Mouse (Mus musculus) CH12.LX (cell line): ENCODE data around the gene Lmod3. TPM values are rescaled to one million over a fixed set of nuclear protein-coding genes. Genes with fewer than 3 reads are reported as not detected.

ENCODE experiments used
- DNase-seq: peaks from one replicate; pipeline ENCODE4 v3.0.0-alpha.2; 2013; ENCODE audit errors: extremely low read depth
- H3K27ac ChIP-seq: 2 replicates; pipeline ENCODE4 v1.5.1; 2012; ENCODE audit warnings: low read depth, mild to moderate bottlenecking, control low read depth, moderate library complexity; ENCODE audit not compliant: insufficient read depth
- H3K27me3 ChIP-seq: replicated peaks from 2 replicates; pipeline ENCODE3; 2012; ENCODE audit warnings: inconsistent platforms
- H3K36me3 ChIP-seq, 2 experiments: replicated peaks in 1 of 2; 2 replicates each; pipeline versions ENCODE3 to v1.6.1; 2012; ENCODE audit warnings: inconsistent platforms in 1 of 2, low read length in 1 of 2, mild to moderate bottlenecking in 1 of 2, mixed read lengths in 1 of 2, moderate library complexity in 1 of 2; ENCODE audit not compliant: control insufficient read depth in 1 of 2, insufficient read depth in 1 of 2
- H3K4me1 ChIP-seq, 2 experiments: 2 replicates each; pipeline ENCODE4 v1.6.1; 2012; ENCODE audit warnings: inconsistent platforms in 1 of 2, moderate library complexity in 1 of 2; ENCODE audit not compliant: insufficient read depth in 2 of 2, control insufficient read depth in 1 of 2
- H3K4me2 ChIP-seq: 2 replicates; pipeline ENCODE4 v1.6.1; 2012; ENCODE audit warnings: low read depth, mild to moderate bottlenecking, control low read depth; ENCODE audit not compliant: poor library complexity, insufficient read depth, severe bottlenecking
- H3K4me3 ChIP-seq, 3 experiments: fragments of 150-350 bp in 1 of 3; sonication (generic) in 1 of 3; replicated peaks in 1 of 3; 2 replicates each; pipeline versions ENCODE3 to v1.5.1; 2011 to 2012; ENCODE audit warnings: low read depth in 2 of 3, low read length in 2 of 3, mild to moderate bottlenecking in 2 of 3, moderate library complexity in 2 of 3, control low read depth in 1 of 3, improper control_type of control experiment in 1 of 3, inconsistent platforms in 1 of 3, mixed read lengths in 1 of 3; ENCODE audit not compliant: poor library complexity in 1 of 3
- H3K79me2 ChIP-seq: replicated peaks from 2 replicates; pipeline ENCODE4 v1.6.1; 2012; ENCODE audit warnings: mild to moderate bottlenecking, moderate library complexity; ENCODE audit not compliant: control insufficient read depth, poor library complexity, insufficient read depth, severe bottlenecking; ENCODE audit errors: extremely low read depth
- H3K9ac ChIP-seq: 2 replicates; pipeline ENCODE4 v1.6.1; 2012; ENCODE audit warnings: low read depth, mild to moderate bottlenecking, control low read depth, moderate library complexity; ENCODE audit not compliant: insufficient read depth
- H3K9me3 ChIP-seq: replicated peaks from 2 replicates; pipeline ENCODE3; 2012; ENCODE audit warnings: low read length, inconsistent platforms, mixed read lengths
- BHLHE40 ChIP-seq: IDR thresholded peaks from 2 replicates; pipeline ENCODE4 v1.6.1; 2011; ENCODE audit warnings: mild to moderate bottlenecking, low read depth, low read length, improper control_type of control experiment
- ELF1 ChIP-seq: IDR thresholded peaks from 2 replicates; pipeline ENCODE4 v1.6.1; 2014; ENCODE audit warnings: low read depth, mild to moderate bottlenecking, inconsistent platforms, low read length, improper control_type of control experiment
- ETS1 ChIP-seq: conservative IDR thresholded peaks from 2 replicates; pipeline ENCODE4 v1.6.1; 2012; ENCODE audit warnings: low read depth, mild to moderate bottlenecking, inconsistent platforms, low read length, improper control_type of control experiment, moderate library complexity
- GABPA ChIP-seq: IDR thresholded peaks from 2 replicates; pipeline ENCODE4 v1.6.1; 2012; ENCODE audit warnings: low read depth, low read length, improper control_type of control experiment, inconsistent platforms; ENCODE audit not compliant: insufficient replicate concordance
- HCFC1 ChIP-seq: IDR thresholded peaks from 2 replicates; pipeline ENCODE4 v1.6.1; 2012; ENCODE audit warnings: low read depth, mild to moderate bottlenecking, inconsistent platforms, low read length, improper control_type of control experiment
- JUN ChIP-seq: IDR thresholded peaks from 2 replicates; pipeline ENCODE4 v1.6.1; 2011; ENCODE audit warnings: low read depth, mild to moderate bottlenecking, low read length, improper control_type of control experiment, moderate library complexity; ENCODE audit not compliant: insufficient read depth
- KAT2A ChIP-seq: IDR thresholded peaks from 2 replicates; pipeline ENCODE4 v1.6.1; 2012; ENCODE audit warnings: low read length, improper control_type of control experiment, inconsistent platforms; ENCODE audit not compliant: insufficient replicate concordance
- MAX ChIP-seq: IDR thresholded peaks from 2 replicates; pipeline ENCODE4 v1.6.1; 2011; ENCODE audit warnings: low read length, improper control_type of control experiment
- MAZ ChIP-seq: IDR thresholded peaks from 2 replicates; pipeline ENCODE4 v1.6.1; 2012; ENCODE audit warnings: low read depth, mild to moderate bottlenecking, inconsistent platforms, low read length, improper control_type of control experiment, moderate library complexity
- MXI1 ChIP-seq: IDR thresholded peaks from 2 replicates; pipeline ENCODE4 v1.6.1; 2011; ENCODE audit warnings: mild to moderate bottlenecking, low read depth, low read length, improper control_type of control experiment
- MYC ChIP-seq: IDR thresholded peaks from 2 replicates; pipeline ENCODE4 v1.6.1; 2011; ENCODE audit warnings: low read depth, mild to moderate bottlenecking, improper control_type of control experiment, low read length
- NELFE ChIP-seq: IDR thresholded peaks from 2 replicates; pipeline ENCODE4 v1.6.1; 2011; ENCODE audit warnings: low read depth, low read length, improper control_type of control experiment
- NRF1 ChIP-seq: IDR thresholded peaks from 2 replicates; pipeline ENCODE4 v1.6.1; 2014; ENCODE audit warnings: low read depth, mild to moderate bottlenecking, inconsistent platforms, low read length, improper control_type of control experiment, moderate library complexity
- PAX5 ChIP-seq: IDR thresholded peaks from 2 replicates; pipeline ENCODE4 v1.6.1; 2012; ENCODE audit warnings: low read length, inconsistent platforms, mixed read lengths
- POLR2A ChIP-seq: IDR thresholded peaks from 2 replicates; pipeline ENCODE4 v1.6.1; 2011; ENCODE audit warnings: low read depth, mild to moderate bottlenecking, improper control_type of control experiment, low read length
- POLR2AphosphoS2 ChIP-seq: IDR thresholded peaks from 2 replicates; pipeline ENCODE4 v1.6.1; 2011; ENCODE audit warnings: low read depth, low read length, improper control_type of control experiment
- RAD21 ChIP-seq: IDR thresholded peaks from 2 replicates; pipeline ENCODE4 v1.6.1; 2011; ENCODE audit warnings: low read depth, mild to moderate bottlenecking, low read length, improper control_type of control experiment, moderate library complexity
- SIN3A ChIP-seq: IDR thresholded peaks from 2 replicates; pipeline ENCODE4 v1.6.1; 2012; ENCODE audit warnings: low read length, improper control_type of control experiment, inconsistent platforms
- TCF12 ChIP-seq: IDR thresholded peaks from 2 replicates; pipeline ENCODE4 v1.6.1; 2014; ENCODE audit warnings: low read depth, mild to moderate bottlenecking, inconsistent platforms, low read length, improper control_type of control experiment
- UBTF ChIP-seq: IDR thresholded peaks from 2 replicates; pipeline ENCODE4 v1.6.1; 2012; ENCODE audit warnings: low read depth, mild to moderate bottlenecking, inconsistent platforms, low read length, improper control_type of control experiment, moderate library complexity
- ZC3H11A ChIP-seq: IDR thresholded peaks from 2 replicates; pipeline ENCODE4 v1.6.1; 2012; ENCODE audit warnings: low read depth, mild to moderate bottlenecking, inconsistent platforms, low read length, improper control_type of control experiment
- ZKSCAN1 ChIP-seq: IDR thresholded peaks from 2 replicates; pipeline ENCODE4 v1.6.1; 2012; ENCODE audit warnings: low read depth, inconsistent platforms, low read length, improper control_type of control experiment, borderline replicate concordance
- ZMIZ1 ChIP-seq: IDR thresholded peaks from 2 replicates; pipeline ENCODE4 v1.6.1; 2012; ENCODE audit warnings: low read depth, mild to moderate bottlenecking, inconsistent platforms, low read length, improper control_type of control experiment
- ZNF384 ChIP-seq: IDR thresholded peaks from 2 replicates; pipeline ENCODE4 v1.6.1; 2012; ENCODE audit warnings: low read depth, low read length, improper control_type of control experiment, inconsistent platforms
- dilution Hi-C: fragments of 300-500 bp; cut with MboI; formaldehyde crosslinking; loops from 2 replicates; pipeline ENCODE4 v1.14.3; 2020; ENCODE audit warnings: low sequenced_read_pairs; ENCODE audit not compliant: extremely low pct_unique_long_range_greater_than_20kb, extremely low pct_ligation_motif_present
- in situ Hi-C: fragments of 300-500 bp; cut with MboI; formaldehyde crosslinking; loops from 3 replicates; pipeline ENCODE4 v1.14.3; 2019; ENCODE audit warnings: low sequenced_read_pairs, low pct_ligation_motif_present, low pct_unique_long_range_greater_than_20kb, mixed read lengths
- polyA plus RNA-seq: library from polyadenylated mRNA; unstranded; fragments of >175 nt; gene quantifications from 2 replicates; pipeline ENCODE4 v1.2.1, GENCODE M21; 2012; ENCODE audit warnings: low read depth; ENCODE audit not compliant: insufficient read length
- total RNA-seq, 2 experiments: library from RNA; depleted of rRNA; stranded (reverse); fragments of 300-350 nt in 1 of 2; fragments of >200 nt in 1 of 2; gene quantifications; 2 replicates each; pipeline ENCODE4 v1.2.3; 2012 to 2014

Gene Lmod3
- total and polyA plus RNA-seq, 3 experiments: not detected

DNA sequence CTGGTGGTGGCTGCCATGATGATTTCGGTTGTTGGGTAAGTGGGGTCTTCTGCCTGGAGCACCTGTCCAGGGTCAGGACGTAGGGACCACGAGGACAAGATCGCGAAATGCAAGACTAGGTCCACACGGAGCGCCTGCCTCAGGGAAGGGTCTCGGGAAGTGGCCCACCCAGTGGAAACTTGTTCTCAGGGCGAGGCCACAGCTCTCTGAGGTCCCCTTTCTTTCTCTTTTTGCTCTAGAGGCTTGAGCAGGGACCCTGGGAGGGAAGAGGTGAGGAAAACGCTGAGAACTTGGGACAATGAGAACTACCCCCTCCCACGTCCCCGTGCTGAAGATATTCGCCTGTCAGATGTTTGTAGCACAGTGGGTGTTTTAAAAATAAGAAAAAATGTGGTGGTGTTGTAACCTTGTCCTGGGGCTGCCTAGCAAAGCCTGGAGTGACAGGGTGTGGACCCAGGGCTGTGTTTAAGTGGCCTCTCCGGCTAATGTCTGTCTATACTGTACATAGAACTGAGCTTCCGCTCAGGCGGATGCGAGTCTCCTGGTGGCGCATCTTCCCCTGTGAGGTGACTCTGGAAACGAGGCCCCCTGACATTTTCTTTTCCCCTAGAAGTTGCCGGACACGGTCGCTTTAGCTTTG lies 41.5 kb downstream of the Lmod3 start:
- in situ Hi-C loops (loop anchor here (25.0 kb wide), 1 partner anchor 626 kb away; no protein-coding TSS in a partner anchor), dilution Hi-C loops (no loop called here)
- TF ChIP-seq MAX: no peak
- no peak for TF ChIP-seq ZKSCAN1
- no peak for TF ChIP-seq ZMIZ1
- no peak; the same call in 1 of the 2 replicates for TF ChIP-seq POLR2A
- TF ChIP-seq HCFC1: no peak; the same call in none of the 2 replicates
- no peak for TF ChIP-seq RAD21
- no peak for TF ChIP-seq JUN
- TF ChIP-seq MXI1: 0 out of 2 replicates have a peak, but pooled peaks have one; percentile 22
- TF ChIP-seq NRF1: 0 out of 2 replicates have a peak, but pooled peaks have one; percentile 4
- TF ChIP-seq POLR2AphosphoS2: no peak
- no peak for TF ChIP-seq MYC
- no peak for TF ChIP-seq KAT2A
- no peak for TF ChIP-seq PAX5
- TF ChIP-seq ZC3H11A: no peak
- TF ChIP-seq TCF12: no peak
- no peak for TF ChIP-seq ELF1
- no peak for TF ChIP-seq UBTF
- TF ChIP-seq BHLHE40: no peak
- TF ChIP-seq ETS1: no peak
- TF ChIP-seq MAZ: 0 out of 2 replicates have a peak, but pooled peaks have one; percentile 29
- no peak for TF ChIP-seq ZNF384
- TF ChIP-seq SIN3A: peak; percentile 48; the same call in 1 of the 2 replicates
- TF ChIP-seq NELFE: peak; percentile 24; the same call in 1 of the 2 replicates
- no peak for TF ChIP-seq GABPA
- peaks cover 30% of the 10 kb centered on the region for H3K79me2 ChIP-seq
- peak overlapping the region; percentile 14; the same call in 1 of the 2 replicates for H3K4me2 ChIP-seq
- H3K9me3 ChIP-seq: peaks cover 8% of the 10 kb centered on the region
- peaks cover 11 to 28% of the 10 kb centered on the region in 2 experiments for H3K36me3 ChIP-seq
- H3K27ac ChIP-seq: peak overlapping the region; percentile 52
- no peaks in the 10 kb centered on the region for H3K27me3 ChIP-seq
- peaks cover 9 to 73% of the 10 kb centered on the region in 2 experiments for H3K4me1 ChIP-seq
- DNase-seq: peak; percentile 62
- H3K9ac ChIP-seq: peak overlapping the region; percentile 89
- H3K4me3 ChIP-seq: peak overlapping the region; percentile 88 to 97 (median 91)
